Mouse (Mus musculus) CD4-positive, CD25-positive, alpha-beta regulatory T cell, adult 4 months (primary cell): ENCODE data around the gene Gm21863. TPM values are rescaled to one million over a fixed set of nuclear protein-coding genes. Genes with fewer than 3 reads are reported as not detected.
"Not testable (repeated sequence)": the region's sequence is repeated elsewhere in the genome, so short reads cannot be mapped to it uniquely, and the experiment has no call there.

Source experiments
- ATAC-seq: one replicate; pipeline ENCODE4 v1.8.0; 2017
- polyA plus RNA-seq, 2 experiments: library from polyadenylated mRNA; unstranded; fragments of 100-300 nt; shearing (Covaris generic); gene quantifications; one replicate each; pipeline ENCODE4 v1.2.1; 2017

Gene Gm21863
- polyA plus RNA-seq: not detected

DNA sequence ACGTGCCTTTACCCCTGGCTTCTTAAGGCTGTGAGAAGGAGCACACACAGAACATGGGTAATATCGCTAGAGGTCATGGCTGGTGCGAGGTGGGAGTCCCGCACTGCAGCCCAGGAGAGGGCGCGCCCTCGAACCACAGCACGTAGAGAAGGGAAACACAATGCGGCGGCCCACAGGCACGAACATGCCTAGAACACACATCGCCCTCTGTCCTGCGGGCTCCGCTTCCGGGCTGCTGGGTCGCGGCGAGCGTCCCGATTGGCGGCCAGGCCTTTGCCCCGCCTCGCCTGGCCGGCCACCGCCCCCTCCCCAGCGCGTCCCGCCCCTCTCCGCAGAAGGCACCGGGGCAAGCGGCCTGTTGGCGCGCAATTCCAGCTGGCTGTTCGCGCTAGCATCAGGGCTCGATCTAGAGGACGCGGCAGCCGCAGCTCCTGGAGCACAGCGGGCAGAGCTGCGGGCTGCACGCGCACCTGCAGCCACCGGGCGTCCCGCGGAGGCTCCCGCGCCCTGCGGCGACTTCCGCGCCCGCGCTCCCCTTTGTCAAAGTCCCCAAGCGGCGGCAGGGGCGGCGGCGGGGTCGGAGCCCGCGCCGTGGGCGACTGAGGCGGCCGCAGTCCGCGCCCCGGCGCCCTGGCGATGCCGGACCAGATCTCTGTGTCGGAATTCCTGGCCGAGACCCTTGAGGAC, at the start of gene Gm21863:
TSS of gene Gm21863 (plus strand) at position 637 of the 687 bp plus-strand sequence.
- peak; percentile 94 for ATAC-seq

DNA sequence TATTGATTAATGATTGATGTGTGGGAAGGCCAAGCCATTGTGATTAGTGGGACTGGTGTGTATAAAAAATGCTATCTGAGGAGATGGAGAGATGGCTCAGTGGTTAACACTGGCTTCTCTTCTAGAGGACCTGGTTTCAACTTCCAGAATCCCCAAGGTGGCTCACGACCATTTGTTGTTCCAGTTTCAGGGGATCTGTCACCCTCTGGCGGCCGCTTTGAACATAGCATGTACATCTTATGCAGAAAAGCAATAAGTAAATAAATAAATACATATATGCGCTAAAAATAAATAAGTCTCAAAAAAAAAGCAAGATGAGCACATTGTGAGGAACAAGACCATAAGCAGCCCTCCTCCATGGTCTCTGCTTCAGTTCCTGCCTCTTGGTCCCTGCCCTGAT, 26.3 kb upstream of the Gm21863 start:
- ATAC-seq: not testable (repeated sequence)
